Comparison of ENCODE assay signal across 8 mouse cellular contexts in the genomic region with DNA sequence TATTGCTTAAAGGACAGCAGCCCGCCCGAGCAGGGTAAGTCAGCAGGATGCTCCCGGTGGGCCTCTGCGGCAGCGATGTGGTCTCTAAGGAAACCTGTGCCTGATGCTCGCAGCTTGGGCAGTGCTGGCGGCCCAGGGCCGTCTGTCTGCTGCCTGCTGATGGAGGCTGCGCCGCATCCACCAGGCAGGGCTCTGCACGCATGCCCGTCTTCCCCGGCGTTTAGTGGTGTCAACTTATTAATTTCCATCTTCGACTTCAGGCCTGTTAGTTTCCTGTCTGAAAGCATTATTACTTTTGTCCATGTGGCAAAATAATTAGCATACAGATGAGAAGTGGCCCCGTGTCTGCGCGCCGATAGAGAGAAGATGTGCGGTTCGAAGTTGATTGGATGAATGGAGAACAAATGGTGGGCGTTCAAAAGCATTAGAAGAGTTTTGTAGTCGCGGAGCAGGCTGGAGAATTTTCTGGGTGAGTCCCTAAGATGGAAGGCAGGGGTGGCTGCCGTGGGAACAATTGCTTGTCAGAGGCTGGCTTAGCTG. TPM values are rescaled to one million over a fixed set of nuclear protein-coding genes. Genes with fewer than 3 reads are reported as not detected.
DNase-seq lines count a peak whose midpoint lies in the region; ATAC-seq lines count a peak whose summit lies in the region.

No protein-coding gene starts in this region.

- H3K4me1 ChIP-seq in embryonic facial prominence, embryonic 13.5 days: peaks cover 12% of the 10 kb centered on the region; the same call in 1 of the 2 replicates

- no peaks in the 10 kb centered on the region for H3K36me3 ChIP-seq in embryonic facial prominence, embryonic 13.5 days

- peak overlapping the region; percentile 51 for H3K4me2 ChIP-seq in embryonic facial prominence, embryonic 13.5 days

- ATAC-seq in embryonic facial prominence, embryonic 13.5 days (ENCODE audit: insufficient number of reproducible peaks, insufficient read depth, low FRiP score, low TSS enrichment, low read depth): no peak

- peak overlapping the region; percentile 26 for H3K4me3 ChIP-seq in embryonic facial prominence, embryonic 13.5 days

- no peak overlapping the region; the same call in 1 of the 2 replicates for H3K9ac ChIP-seq in embryonic facial prominence, embryonic 13.5 days

- intact Hi-C loops in left cerebral cortex, postnatal 4 days (cut with DNase I): loop anchor here (10.0 kb wide), 3 partner anchors 250 to 830 kb away; no protein-coding TSS in a partner anchor

- H3K27me3 ChIP-seq in embryonic facial prominence, embryonic 13.5 days: peaks cover 68% of the 10 kb centered on the region

- peak; percentile 49 for DNase-seq in layer of hippocampus, adult 11-12 months (ENCODE audit: low spot score)
- DNase-seq in layer of hippocampus, adult 9-10 months (ENCODE audit: low spot score): no peak
- DNase-seq in left cerebral cortex, postnatal 4 days: peak; percentile 39
- peak; percentile 69 to 75 for DNase-seq in right cerebral cortex, postnatal 10 days (ENCODE audit: low spot score in 2 of 2)
- DNase-seq in thymus, postnatal 10 days (ENCODE audit: low spot score in 2 of 2): no peak
- DNase-seq in natural killer cell, adult 2 months (ENCODE audit: low spot score in 2 of 2): no peak
- DNase-seq in urinary bladder, postnatal 14 days (ENCODE audit: low spot score): no peak

- no peaks in the 10 kb centered on the region for H3K9me3 ChIP-seq in embryonic facial prominence, embryonic 13.5 days

- under 1% methylated on average over 25 of the region's 25 CpGs for WGBS in embryonic facial prominence, embryonic 13.5 days

- no peak overlapping the region for H3K27ac ChIP-seq in embryonic facial prominence, embryonic 13.5 days

RNA-seq across cellular contexts. Expression of gene Myt1l, which starts 6.6 kb away (rescaled TPM):
- polyA plus RNA-seq in embryonic facial prominence, embryonic 13.5 days (2015; fragmentation: Nextera tagmentation; extraction: Ambion mirVana): 4.3 and 9.8 TPM in 2 replicates
- total RNA-seq in left cerebral cortex, postnatal 4 days (2021): 100 to 1,000 TPM; 267 to 283 TPM

Comparison
In these comparisons a context has a peak if more than half of its experiments do, and no peak if none do; other contexts are left out.
1. DNase-seq: peak in layer of hippocampus, adult 11-12 months (single experiment), left cerebral cortex, postnatal 4 days (single experiment) and right cerebral cortex, postnatal 10 days (2 of 2); none in layer of hippocampus, adult 9-10 months (single experiment), thymus, postnatal 10 days (0 of 2), natural killer cell, adult 2 months (0 of 2) and urinary bladder, postnatal 14 days (single experiment).